Mouse (Mus musculus): ENCODE results near the gene Wdr11. TPM values are rescaled to one million over a fixed set of nuclear protein-coding genes. Genes with fewer than 3 reads are reported as not detected.

Gene Wdr11
- total RNA-seq, 1 experiment from 2014 or later, result 21.6 TPM

DNA sequence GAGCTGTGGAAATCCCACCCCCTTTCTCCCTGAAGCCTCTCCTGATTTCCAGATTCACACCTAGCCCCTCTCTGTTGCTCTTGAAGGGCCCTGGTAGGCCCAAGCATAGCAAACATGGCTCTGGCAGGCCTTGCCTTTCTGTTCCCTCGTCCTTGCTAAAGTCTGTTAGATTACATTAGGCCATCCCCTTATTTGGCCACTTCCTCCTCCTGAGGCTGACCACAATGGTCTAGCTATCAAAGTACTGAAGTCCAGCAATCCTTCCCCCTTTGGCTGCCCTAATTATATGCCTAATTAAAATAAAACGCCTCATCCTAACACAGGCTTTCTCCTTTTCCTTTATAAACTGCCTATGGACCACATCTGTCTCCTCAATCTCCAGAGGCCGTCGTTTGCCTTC is 85.5 kb downstream of the Wdr11 start:
- no peak for ATAC-seq (ENCODE audit: extremely low read depth, insufficient number of reproducible peaks, low FRiP score, poor library complexity, severe bottlenecking)

- no peak for ATAC-seq (ENCODE audit: extremely low read depth, insufficient number of reproducible peaks, low FRiP score, poor library complexity, severe bottlenecking)
These were observed 86.8 kb downstream of the Wdr11 start for GRCm38 (mm10) chr7:129678431-129678830.

GRCm38 (mm10) chr7:129678972-129679371 is 87.3 kb downstream of the Wdr11 start:
- ATAC-seq (ENCODE audit: extremely low read depth, insufficient number of reproducible peaks, low FRiP score, poor library complexity, severe bottlenecking), result no peak

DNA sequence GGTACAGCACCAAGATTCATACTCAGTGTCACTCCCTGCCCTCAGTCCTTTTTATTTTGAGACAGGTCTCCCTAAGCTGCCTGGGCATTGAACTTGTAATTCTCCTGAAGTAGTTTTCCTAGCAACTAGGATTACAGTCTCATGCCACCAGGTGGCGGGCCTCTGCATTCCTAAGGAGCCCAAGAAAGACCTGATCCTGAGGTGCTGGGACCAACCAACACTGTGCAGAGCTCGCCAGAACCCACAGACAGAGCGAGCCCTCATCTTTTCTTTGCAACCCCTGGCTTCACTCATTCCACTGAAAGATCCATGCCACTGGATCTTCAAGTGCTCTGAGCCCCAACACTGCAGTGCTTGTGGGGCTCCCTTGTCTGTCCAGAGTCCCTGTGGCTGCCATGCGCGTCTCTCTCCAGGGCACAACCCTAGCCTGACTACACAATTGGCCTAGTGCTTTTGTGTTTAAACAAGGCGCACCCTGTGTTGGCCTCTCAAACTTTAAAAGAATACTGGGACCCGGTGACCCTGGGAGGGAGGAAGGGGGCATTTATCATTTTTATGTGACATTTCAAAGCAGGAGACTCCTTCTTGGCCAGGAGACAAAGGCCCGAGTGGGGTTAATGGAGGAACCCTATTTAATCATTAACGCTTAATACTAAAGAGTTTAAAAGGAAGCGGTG is 89.0 kb downstream of the Wdr11 start:
- no peak for ATAC-seq (ENCODE audit: extremely low read depth, insufficient number of reproducible peaks, low FRiP score, poor library complexity, severe bottlenecking)

- no peak for ATAC-seq (ENCODE audit: extremely low read depth, insufficient number of reproducible peaks, low FRiP score, poor library complexity, severe bottlenecking)
These were observed 90.9 kb downstream of the Wdr11 start for GRCm38 (mm10) chr7:129682525-129682924.

DNA sequence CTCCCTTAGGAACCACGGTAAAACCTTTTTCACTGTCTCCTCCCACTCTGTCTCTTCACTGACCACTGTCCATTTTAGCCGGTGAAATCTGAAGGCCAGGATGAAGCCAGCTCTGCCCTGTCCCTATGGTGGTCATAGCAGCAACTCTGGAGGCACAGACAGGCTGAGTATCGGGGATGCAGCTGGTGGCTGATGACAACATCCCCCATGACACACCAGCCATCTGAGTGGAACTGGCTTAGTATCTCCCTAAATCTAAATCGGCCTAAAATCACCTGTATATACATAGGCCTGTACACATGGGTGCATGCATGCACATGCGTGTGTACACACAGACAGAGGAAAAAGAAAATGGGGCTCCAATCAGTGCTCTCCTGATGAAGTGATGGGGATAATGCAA is 93.7 kb downstream of the Wdr11 start:
- ATAC-seq (ENCODE audit: extremely low read depth, insufficient number of reproducible peaks, low FRiP score, poor library complexity, severe bottlenecking), result no peak

Measured in neutrophil, adult 5-6 weeks (primary cell).